Mouse (Mus musculus) MEL-GATA-1-ER (cell line): ENCODE data around the gene Vim.

Experiments
- DNase-seq: peaks from one replicate; pipeline ENCODE4 v3.0.0-alpha.2; 2012; ENCODE audit warnings: low read depth; ENCODE audit errors: extremely low read depth

Vim gene

GRCm38 (mm10) chr2:13573408-13574065 lies at the start of gene Vim:
Vim (plus strand) TSS chr2:13573927.
- DNase-seq: peak; percentile 79

- no peak for DNase-seq
Observed at GRCm38 (mm10) chr2:13526205-13526604, 47.5 kb upstream of the Vim start.

GRCm38 (mm10) chr2:13527125-13527524 lies 46.6 kb upstream of the Vim start:
- no peak for DNase-seq

- no peak for DNase-seq
Observed at GRCm38 (mm10) chr2:13527531-13527930, 46.2 kb upstream of the Vim start.

GRCm38 (mm10) chr2:13529253-13529933 lies 44.3 kb upstream of the Vim start:
- no peak for DNase-seq

- DNase-seq: no peak
Observed at GRCm38 (mm10) chr2:13530639-13531038, 43.1 kb upstream of the Vim start.

GRCm38 (mm10) chr2:13536747-13537146 lies 37.0 kb upstream of the Vim start:
- no peak for DNase-seq

- peak; percentile 31 for DNase-seq
Observed at GRCm38 (mm10) chr2:13537733-13538132, 36.0 kb upstream of the Vim start.

GRCm38 (mm10) chr2:13538258-13538657 lies 35.5 kb upstream of the Vim start:
- DNase-seq: peak; percentile 53

GRCm38 (mm10) chr2:13538704-13539377 lies 34.9 kb upstream of the Vim start:
- peak; percentile 46 for DNase-seq

GRCm38 (mm10) chr2:13539860-13540259 lies 33.9 kb upstream of the Vim start:
- DNase-seq: no peak

- no peak for DNase-seq
Observed at GRCm38 (mm10) chr2:13543519-13544124, 30.1 kb upstream of the Vim start.

GRCm38 (mm10) chr2:13544193-13544824 lies 29.4 kb upstream of the Vim start, which contains the start of gene Trdmt1:
Trdmt1 (minus strand) TSS chr2:13544668.
- peak; percentile 79 for DNase-seq

GRCm38 (mm10) chr2:13548749-13549148 lies 25.0 kb upstream of the Vim start:
- no peak for DNase-seq

- no peak for DNase-seq
Observed at GRCm38 (mm10) chr2:13553966-13554365, 19.8 kb upstream of the Vim start.

GRCm38 (mm10) chr2:13556239-13556638 lies 17.5 kb upstream of the Vim start:
- no peak for DNase-seq

GRCm38 (mm10) chr2:13557145-13558030 lies 16.3 kb upstream of the Vim start:
- no peak for DNase-seq

- peak; percentile 88 for DNase-seq
Observed at GRCm38 (mm10) chr2:13558607-13559262, 15.0 kb upstream of the Vim start.

GRCm38 (mm10) chr2:13559303-13559702 lies 14.4 kb upstream of the Vim start:
- no peak for DNase-seq

GRCm38 (mm10) chr2:13559729-13560128 lies 14.0 kb upstream of the Vim start:
- DNase-seq: no peak
